Mouse (Mus musculus): ENCODE results near the gene H2-DMa. TPM values are rescaled to one million over a fixed set of nuclear protein-coding genes. Genes with fewer than 3 reads are reported as not detected.
"Not testable (repeated sequence)": the region's sequence is repeated elsewhere in the genome, so short reads cannot be mapped to it uniquely, and the experiment has no call there.

The H2-DMa gene
- polyA plus RNA-seq, 1 experiment from 2014 or later, result 10.8 TPM

DNA sequence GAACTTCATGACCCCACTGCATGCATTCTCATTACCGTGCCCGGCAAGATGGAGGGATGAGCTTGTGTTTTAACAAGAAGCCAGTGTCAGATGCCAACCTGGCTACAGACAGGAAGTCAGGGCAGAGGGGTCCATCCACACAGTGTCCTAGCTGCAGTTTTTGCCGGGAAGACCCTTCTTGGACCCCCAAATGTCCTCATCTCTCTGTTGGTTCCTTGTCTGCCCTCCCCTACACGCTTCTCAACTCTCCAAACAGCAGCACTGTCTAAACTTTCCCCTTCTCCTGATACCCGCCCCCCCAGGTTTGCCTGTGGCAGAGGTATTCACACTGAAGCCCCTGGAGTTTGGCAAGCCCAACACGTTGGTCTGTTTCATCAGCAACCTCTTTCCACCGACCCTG is 18.3 kb downstream of the H2-DMa start:
- Histone ChIP-seq H3K9me3 (replicated peaks; ENCODE audit: control insufficient read depth, low read length) (no peaks in the 10 kb centered on the region), H3K36me3 (ENCODE audit: control insufficient read depth, insufficient read depth, low read length) (no peaks in the 10 kb centered on the region), H3K4me1 (ENCODE audit: control insufficient read depth, insufficient read depth, low read length) (peaks cover 4% of the 10 kb centered on the region; the same call in 1 of the 2 replicates), H3K27ac (ENCODE audit: low read length) (no peak overlapping the region), H3K27me3 (ENCODE audit: control insufficient read depth, insufficient read depth, low read length) (peaks cover 12% of the 10 kb centered on the region; the same call in 1 of the 2 replicates), H3K9ac (ENCODE audit: low read length) (no peak overlapping the region), H3K4me3 (replicated peaks; ENCODE audit: low read length) (no peak overlapping the region), H3K4me2 (ENCODE audit: low read depth, low read length) (no peak overlapping the region)
- ATAC-seq (ENCODE audit: insufficient read depth, low FRiP score), result no peak
- WGBS, result 70% methylated on average over 7 of the region's 7 CpGs

DNA sequence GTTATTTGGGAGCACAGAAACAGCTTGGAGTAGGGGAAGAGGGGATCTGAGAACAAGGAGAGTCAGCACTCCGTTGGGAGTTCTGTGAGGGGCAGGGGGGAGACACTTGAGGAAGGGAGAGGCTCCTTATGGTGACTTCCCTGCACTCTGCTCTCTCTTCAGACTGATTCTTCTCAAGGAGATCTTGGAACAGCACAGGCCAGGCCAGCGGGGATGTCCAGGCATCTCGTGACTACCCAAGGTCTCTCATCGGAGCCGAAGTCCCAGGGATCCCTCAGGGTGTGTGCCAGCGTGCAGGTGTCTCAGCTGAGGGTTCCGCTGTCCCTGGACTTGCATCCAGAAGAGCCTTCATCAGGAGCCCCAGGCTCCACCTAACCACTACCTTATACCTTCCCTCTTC is 19.3 kb downstream of the H2-DMa start:
- Histone ChIP-seq H3K36me3 (ENCODE audit: control insufficient read depth, insufficient read depth, low read length) (no peaks in the 10 kb centered on the region), H3K4me3 (replicated peaks; ENCODE audit: low read length) (no peak overlapping the region), H3K27me3 (ENCODE audit: control insufficient read depth, insufficient read depth, low read length) (peaks cover 12% of the 10 kb centered on the region; the same call in 1 of the 2 replicates), H3K9ac (ENCODE audit: low read length) (no peak overlapping the region), H3K4me1 (ENCODE audit: control insufficient read depth, insufficient read depth, low read length) (peaks cover 4% of the 10 kb centered on the region; the same call in 1 of the 2 replicates), H3K27ac (ENCODE audit: low read length) (no peak overlapping the region), H3K9me3 (replicated peaks; ENCODE audit: control insufficient read depth, low read length) (no peaks in the 10 kb centered on the region), H3K4me2 (ENCODE audit: low read depth, low read length) (no peak overlapping the region)
- no peak for ATAC-seq (ENCODE audit: insufficient read depth, low FRiP score)
- WGBS, result 79% methylated on average over 7 of the region's 7 CpGs

DNA sequence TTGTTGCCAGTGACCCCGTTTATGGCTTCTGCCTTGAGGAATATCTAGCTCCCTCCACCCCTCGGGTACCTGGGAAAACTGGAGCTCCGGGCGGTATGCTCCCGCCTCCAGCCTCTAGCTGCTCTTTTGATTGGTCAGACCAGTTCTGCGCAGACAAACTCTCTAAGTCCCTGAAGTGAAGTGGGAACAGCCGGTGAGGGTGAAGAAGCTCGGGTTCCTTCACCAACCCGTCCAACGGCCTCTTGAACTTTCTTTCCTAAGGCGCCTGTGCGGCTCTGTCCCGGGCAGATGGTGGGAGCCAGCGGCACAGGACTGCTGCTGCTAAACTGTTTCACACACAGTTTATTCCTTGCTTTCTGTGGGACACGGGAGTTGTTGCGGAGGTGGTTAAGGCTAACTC is 20.1 kb downstream of the H2-DMa start:
- Histone ChIP-seq H3K27ac (ENCODE audit: low read length) (no peak overlapping the region), H3K9ac (ENCODE audit: low read length) (peak overlapping the region; percentile 58), H3K27me3 (ENCODE audit: control insufficient read depth, insufficient read depth, low read length) (peaks cover 12% of the 10 kb centered on the region; the same call in 1 of the 2 replicates), H3K4me1 (ENCODE audit: control insufficient read depth, insufficient read depth, low read length) (peaks cover 4% of the 10 kb centered on the region; the same call in 1 of the 2 replicates), H3K36me3 (ENCODE audit: control insufficient read depth, insufficient read depth, low read length) (no peaks in the 10 kb centered on the region), H3K9me3 (replicated peaks; ENCODE audit: control insufficient read depth, low read length) (no peaks in the 10 kb centered on the region), H3K4me3 (replicated peaks; ENCODE audit: low read length) (peak overlapping the region; percentile 43), H3K4me2 (ENCODE audit: low read depth, low read length) (peak overlapping the region; percentile 80)
- ATAC-seq (ENCODE audit: insufficient read depth, low FRiP score), result no peak
- 2% methylated on average over 16 of the region's 16 CpGs for WGBS

DNA sequence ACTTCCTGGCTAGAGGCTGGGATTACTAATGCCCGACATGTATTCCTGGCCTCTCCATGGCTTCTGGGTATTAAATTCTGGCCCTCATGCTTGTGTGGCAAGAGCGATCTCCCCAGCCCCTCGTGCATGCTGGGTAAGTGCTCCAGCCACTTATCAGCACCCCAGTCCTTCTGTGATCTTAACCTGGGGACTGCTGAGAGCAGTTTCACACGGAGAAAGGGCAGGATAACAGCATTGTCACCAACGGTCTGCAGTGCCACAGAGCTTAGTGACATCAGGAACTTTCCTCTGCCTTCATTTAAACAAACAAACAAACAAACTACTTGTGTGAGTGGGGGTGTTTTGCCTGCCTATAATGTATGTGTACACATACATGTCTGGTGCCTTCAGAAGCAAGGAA is 20.9 kb downstream of the H2-DMa start:
- H3K27me3 ChIP-seq (ENCODE audit: control insufficient read depth, insufficient read depth, low read length), result peaks cover 12% of the 10 kb centered on the region; the same call in 1 of the 2 replicates
- no peak overlapping the region for H3K4me3 ChIP-seq (replicated peaks; ENCODE audit: low read length)
- no peak overlapping the region for H3K9ac ChIP-seq (ENCODE audit: low read length)
- H3K4me1 ChIP-seq (ENCODE audit: control insufficient read depth, insufficient read depth, low read length), result peaks cover 4% of the 10 kb centered on the region; the same call in 1 of the 2 replicates
- 7% methylated on average over 5 of the region's 5 CpGs for WGBS
- no peak overlapping the region for H3K4me2 ChIP-seq (ENCODE audit: low read depth, low read length)
- ATAC-seq (ENCODE audit: insufficient read depth, low FRiP score), result no peak
- no peaks in the 10 kb centered on the region for H3K9me3 ChIP-seq (replicated peaks; ENCODE audit: control insufficient read depth, low read length)
- no peaks in the 10 kb centered on the region for H3K36me3 ChIP-seq (ENCODE audit: control insufficient read depth, insufficient read depth, low read length)
- H3K27ac ChIP-seq (ENCODE audit: low read length), result no peak overlapping the region

DNA sequence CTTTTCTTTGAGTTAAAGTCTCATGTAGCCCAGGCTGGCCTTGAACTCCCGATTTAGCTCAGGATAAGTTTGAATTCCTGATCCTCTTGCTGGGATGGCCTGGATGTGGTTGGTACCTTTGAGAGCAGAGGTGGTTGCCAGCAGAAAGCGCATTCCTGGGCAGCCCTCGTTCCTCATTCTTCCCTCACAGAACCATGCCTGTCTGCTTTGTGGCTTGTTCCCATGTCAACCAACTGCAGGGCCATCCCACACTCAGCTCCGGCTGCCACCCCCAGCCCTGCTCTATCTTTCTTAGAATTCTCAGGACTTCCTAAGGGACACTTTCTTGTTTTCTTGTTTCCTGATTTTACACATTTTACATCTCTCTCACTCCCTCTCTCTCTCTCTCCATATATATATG is 22.1 kb downstream of the H2-DMa start:
- Histone ChIP-seq H3K4me2 (ENCODE audit: low read depth, low read length) (no peak overlapping the region), H3K9me3 (replicated peaks; ENCODE audit: control insufficient read depth, low read length) (no peaks in the 10 kb centered on the region), H3K9ac (ENCODE audit: low read length) (no peak overlapping the region), H3K4me1 (ENCODE audit: control insufficient read depth, insufficient read depth, low read length) (peaks cover 4% of the 10 kb centered on the region; the same call in 1 of the 2 replicates), H3K4me3 (replicated peaks; ENCODE audit: low read length) (no peak overlapping the region), H3K27ac (ENCODE audit: low read length) (no peak overlapping the region), H3K27me3 (ENCODE audit: control insufficient read depth, insufficient read depth, low read length) (peaks cover 12% of the 10 kb centered on the region; the same call in 1 of the 2 replicates), H3K36me3 (ENCODE audit: control insufficient read depth, insufficient read depth, low read length) (no peaks in the 10 kb centered on the region)
- 47% methylated on average over 4 of the region's 4 CpGs for WGBS
- ATAC-seq (ENCODE audit: insufficient read depth, low FRiP score), result no peak

DNA sequence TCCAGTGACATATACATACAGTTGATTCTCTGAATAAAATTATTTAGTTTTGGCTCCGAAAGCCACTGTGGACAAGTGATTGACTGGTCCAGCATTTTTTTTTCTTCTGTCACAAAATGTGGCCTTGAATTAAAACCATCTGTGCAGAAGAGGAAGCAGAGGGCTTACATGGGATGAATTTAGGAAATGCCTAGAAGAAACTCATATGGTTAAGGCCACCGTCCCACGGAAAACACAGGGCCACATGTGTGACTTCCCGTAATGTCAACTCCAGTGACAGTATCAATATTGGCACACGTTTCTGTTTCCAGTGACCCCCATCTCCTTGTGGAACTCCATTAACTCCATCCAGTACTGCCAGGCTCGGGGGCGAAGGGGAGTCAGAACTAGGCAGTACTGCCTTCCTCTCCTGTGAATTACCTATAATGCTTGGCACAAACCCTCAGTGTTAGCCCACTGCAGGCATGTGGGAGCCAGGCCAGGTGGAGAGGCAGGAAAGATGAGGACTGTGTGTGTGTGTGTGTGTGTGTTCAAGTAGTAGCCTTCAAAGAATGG is 23.2 kb downstream of the H2-DMa start:
- no peaks in the 10 kb centered on the region for H3K36me3 ChIP-seq (ENCODE audit: control insufficient read depth, insufficient read depth, low read length)
- H3K9me3 ChIP-seq (replicated peaks; ENCODE audit: control insufficient read depth, low read length), result no peaks in the 10 kb centered on the region
- no peak overlapping the region for H3K4me3 ChIP-seq (replicated peaks; ENCODE audit: low read length)
- H3K4me1 ChIP-seq (ENCODE audit: control insufficient read depth, insufficient read depth, low read length), result peaks cover 4% of the 10 kb centered on the region; the same call in 1 of the 2 replicates
- no peak overlapping the region for H3K4me2 ChIP-seq (ENCODE audit: low read depth, low read length)
- peaks cover 9% of the 10 kb centered on the region; the same call in 1 of the 2 replicates for H3K27me3 ChIP-seq (ENCODE audit: control insufficient read depth, insufficient read depth, low read length)
- H3K9ac ChIP-seq (ENCODE audit: low read length), result no peak overlapping the region
- H3K27ac ChIP-seq (ENCODE audit: low read length), result no peak overlapping the region
- ATAC-seq (ENCODE audit: insufficient read depth, low FRiP score), result no peak
- WGBS, result 68% methylated on average over 7 of the region's 7 CpGs

DNA sequence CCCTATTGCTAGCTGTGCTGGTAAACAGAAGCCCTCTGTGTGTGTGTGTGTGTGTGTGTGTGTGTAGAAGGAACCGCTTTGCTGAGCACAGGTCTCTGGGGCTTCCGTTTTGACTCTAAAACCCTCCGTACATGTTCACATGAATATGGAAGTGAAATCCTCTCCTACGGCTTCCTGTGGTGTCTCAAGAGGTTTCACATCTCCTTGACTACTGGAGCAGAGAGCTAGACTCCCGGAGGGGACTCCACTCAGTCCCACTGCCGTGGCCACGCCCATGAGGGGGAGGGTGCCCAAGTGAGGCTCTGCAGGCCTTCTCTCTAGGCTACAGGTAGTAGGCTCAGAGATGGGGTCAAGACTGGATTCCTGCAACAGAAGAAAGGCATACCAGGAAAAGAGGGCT is 23.7 kb downstream of the H2-DMa start, which contains the start of gene H2-DMb2:
TSS of gene H2-DMb2 (plus strand) at position 275 of the 400 bp plus-strand sequence.
- no peak within 1 kb of the TSS for H3K27ac ChIP-seq (ENCODE audit: low read length)
- H3K4me3 ChIP-seq (replicated peaks; ENCODE audit: low read length), result no peak within 1 kb of the TSS
- peaks cover 4% of the 10 kb centered on the region; the same call in 1 of the 2 replicates for H3K4me1 ChIP-seq (ENCODE audit: control insufficient read depth, insufficient read depth, low read length)
- peaks cover 9% of the 10 kb centered on the region; the same call in 1 of the 2 replicates for H3K27me3 ChIP-seq (ENCODE audit: control insufficient read depth, insufficient read depth, low read length)
- H3K9ac ChIP-seq (ENCODE audit: low read length), result no peak within 1 kb of the TSS
- H3K36me3 ChIP-seq (ENCODE audit: control insufficient read depth, insufficient read depth, low read length), result no peaks in the 10 kb centered on the region
- peak; percentile 54; the same call in 1 of the 2 replicates for ATAC-seq (ENCODE audit: insufficient read depth, low FRiP score)
- H3K4me2 ChIP-seq (ENCODE audit: low read depth, low read length), result no peak within 1 kb of the TSS
- no peaks in the 10 kb centered on the region for H3K9me3 ChIP-seq (replicated peaks; ENCODE audit: control insufficient read depth, low read length)
- WGBS, result 29% methylated on average over 7 of the region's 7 CpGs

DNA sequence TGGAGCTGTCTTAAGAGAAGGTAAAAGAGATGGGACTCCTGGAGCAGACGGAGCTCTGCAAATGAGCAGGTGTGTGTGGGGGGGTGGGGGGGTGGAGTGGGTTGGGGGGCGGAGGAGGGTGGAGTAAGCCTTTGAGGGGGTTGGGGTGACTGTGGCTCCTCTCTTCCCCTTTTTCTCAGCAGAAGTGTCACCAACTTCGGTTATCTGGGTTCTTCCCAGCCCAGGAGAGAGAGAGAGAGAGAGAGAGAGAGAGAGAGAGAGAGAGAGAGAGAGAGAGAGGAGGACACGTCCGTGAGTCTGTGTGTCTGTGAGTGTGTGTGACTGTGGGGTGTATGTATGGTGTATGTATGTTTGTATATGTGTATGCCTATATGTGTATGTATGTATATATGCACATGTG is 24.1 kb downstream of the H2-DMa start:
- Histone ChIP-seq H3K4me3 (replicated peaks; ENCODE audit: low read length) (no peak overlapping the region), H3K27ac (ENCODE audit: low read length) (no peak overlapping the region), H3K9ac (ENCODE audit: low read length) (no peak overlapping the region), H3K4me1 (ENCODE audit: control insufficient read depth, insufficient read depth, low read length) (peaks cover 4% of the 10 kb centered on the region; the same call in 1 of the 2 replicates), H3K4me2 (ENCODE audit: low read depth, low read length) (no peak overlapping the region), H3K36me3 (ENCODE audit: control insufficient read depth, insufficient read depth, low read length) (no peaks in the 10 kb centered on the region), H3K27me3 (ENCODE audit: control insufficient read depth, insufficient read depth, low read length) (peaks cover 7% of the 10 kb centered on the region; the same call in 1 of the 2 replicates), H3K9me3 (replicated peaks; ENCODE audit: control insufficient read depth, low read length) (no peaks in the 10 kb centered on the region)
- ATAC-seq (ENCODE audit: insufficient read depth, low FRiP score), result no peak
- 64% methylated on average over 5 of the region's 5 CpGs for WGBS

DNA sequence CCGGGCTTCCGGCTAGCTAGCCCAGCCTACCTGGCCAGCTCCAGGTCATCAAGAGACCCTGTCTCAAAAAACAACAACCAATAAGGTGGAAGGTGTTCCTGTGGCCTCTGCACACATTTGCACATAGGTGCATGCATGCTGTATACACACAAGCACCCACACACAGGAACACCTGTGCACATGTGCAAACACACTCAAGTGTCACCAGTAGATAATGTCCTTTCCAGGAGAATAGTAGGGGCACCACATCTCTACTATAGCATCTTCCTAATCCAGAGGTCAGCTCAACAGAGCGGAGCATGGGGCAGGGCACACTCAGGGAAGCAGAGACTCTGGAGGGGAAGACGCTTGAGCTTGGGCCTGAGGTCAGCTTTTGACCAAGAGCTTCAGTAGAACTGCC is 24.9 kb downstream of the H2-DMa start:
- H3K27ac ChIP-seq (ENCODE audit: low read length); H3K4me2 ChIP-seq (ENCODE audit: low read depth, low read length); H3K36me3 ChIP-seq (ENCODE audit: control insufficient read depth, insufficient read depth, low read length); H3K9ac ChIP-seq (ENCODE audit: low read length); H3K9me3 ChIP-seq (replicated peaks; ENCODE audit: control insufficient read depth, low read length); ATAC-seq (ENCODE audit: insufficient read depth, low FRiP score); H3K4me3 ChIP-seq (replicated peaks; ENCODE audit: low read length); H3K27me3 ChIP-seq (ENCODE audit: control insufficient read depth, insufficient read depth, low read length); H3K4me1 ChIP-seq (ENCODE audit: control insufficient read depth, insufficient read depth, low read length): not testable (repeated sequence)
- WGBS, result 94% methylated on average over 4 of the region's 4 CpGs

All from stomach, embryonic 16.5 days (tissue).